Mouse (Mus musculus) forebrain, embryonic 15.5 days (tissue): ENCODE measurements around the gene Amh. TPM values are rescaled to one million over a fixed set of nuclear protein-coding genes. Genes with fewer than 3 reads are reported as not detected.
A peak's percentile ranks its signal among the peaks of the same experiment; 100 is the strongest.

ENCODE experiments used
- ATAC-seq: fragments of 200-750 bp; cut with Nextera tagmentation; replicated peaks from 2 replicates; pipeline ENCODE4 v1.8.0; 2017; ENCODE audit warnings: mild to moderate bottlenecking, moderate TSS enrichment, moderate library complexity
- H3K27ac ChIP-seq: fragments of 300-500 bp; sonication (generic); replicated peaks from 2 replicates; pipeline ENCODE4 v1.5.1; 2015; ENCODE audit warnings: mild to moderate bottlenecking, inconsistent platforms
- H3K27me3 ChIP-seq: fragments of 300-500 bp; sonication (generic); 2 replicates; pipeline ENCODE4 v1.6.1; 2015; ENCODE audit warnings: inconsistent platforms
- H3K36me3 ChIP-seq: fragments of 300-500 bp; sonication (generic); 2 replicates; pipeline ENCODE4 v1.6.1; 2015; ENCODE audit warnings: mild to moderate bottlenecking, inconsistent platforms
- H3K4me1 ChIP-seq: fragments of 300-500 bp; sonication (generic); 2 replicates; pipeline ENCODE4 v1.6.1; 2015; ENCODE audit warnings: inconsistent platforms
- H3K4me2 ChIP-seq: fragments of 300-500 bp; sonication (generic); replicated peaks from 2 replicates; pipeline ENCODE4 v1.6.1; 2015; ENCODE audit warnings: mild to moderate bottlenecking, inconsistent platforms
- H3K4me3 ChIP-seq: fragments of 300-500 bp; sonication (generic); 2 replicates; pipeline ENCODE4 v1.5.1; 2015; ENCODE audit warnings: mild to moderate bottlenecking, inconsistent platforms
- H3K9ac ChIP-seq: fragments of 300-500 bp; sonication (generic); replicated peaks from 2 replicates; pipeline ENCODE4 v1.6.1; 2015; ENCODE audit warnings: mild to moderate bottlenecking, inconsistent platforms
- H3K9me3 ChIP-seq: fragments of 300-500 bp; sonication (generic); 2 replicates; pipeline ENCODE4 v1.6.1; 2016; ENCODE audit warnings: inconsistent platforms
- WGBS: fragments of 180-500 bp; shearing (Covaris S2); methylation state at CpG from one replicate; pipeline ENCODE4 v1.1.7; 2015; ENCODE audit warnings: mixed read lengths; 5-methylcytosine and 5-hydroxymethylcytosine counted together
- polyA plus RNA-seq: library from polyadenylated mRNA; unstranded; fragments of >200 nt; fragmentation: Nextera tagmentation; extraction: Ambion mirVana; gene quantifications from 2 replicates; pipeline ENCODE4 v1.2.1, GENCODE M21; 2015

The Amh gene
- polyA plus RNA-seq, 1 experiment from 2014 or later: 0.10 TPM

DNA sequence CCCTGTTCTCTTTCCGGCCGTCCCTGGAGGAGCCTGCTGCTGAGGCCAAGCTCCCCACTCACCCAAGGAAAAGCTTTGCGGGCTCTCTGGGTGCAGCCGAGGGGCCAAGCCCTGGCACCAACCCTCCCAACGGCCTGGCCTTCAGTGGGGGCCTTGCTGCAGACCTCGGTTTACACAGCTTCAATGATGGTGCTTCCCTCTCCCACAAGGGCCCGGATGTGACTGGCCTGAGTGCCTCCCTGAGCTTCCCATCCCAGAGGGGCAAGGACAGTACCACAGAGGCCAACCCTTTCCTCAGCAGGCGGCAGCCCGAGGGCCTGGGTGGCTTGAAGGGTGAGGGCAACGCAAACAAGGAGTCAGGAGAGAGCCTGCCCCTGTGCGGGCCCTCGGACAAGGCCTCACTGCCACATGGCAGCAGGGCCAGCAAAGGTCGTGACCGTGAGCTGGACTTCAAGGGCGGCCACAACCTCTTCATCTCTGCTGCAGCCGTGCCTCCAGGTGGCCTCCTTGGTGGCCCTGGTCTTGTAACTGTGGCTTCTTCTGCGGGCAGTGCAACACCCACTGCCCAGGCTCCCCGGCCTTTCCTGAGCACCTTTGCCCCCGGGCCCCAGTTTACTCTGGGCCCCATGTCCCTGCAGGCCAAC, 14.2 kb upstream of the Amh start:
- no peaks in the 10 kb centered on the region for H3K27me3 ChIP-seq
- H3K9ac ChIP-seq: no peak overlapping the region
- no peak overlapping the region for H3K4me2 ChIP-seq
- H3K27ac ChIP-seq: no peak overlapping the region
- peaks cover 93% of the 10 kb centered on the region for H3K36me3 ChIP-seq
- H3K4me3 ChIP-seq: no peak overlapping the region
- H3K9me3 ChIP-seq: no peaks in the 10 kb centered on the region
- H3K4me1 ChIP-seq: peaks cover 2% of the 10 kb centered on the region; the same call in 1 of the 2 replicates
- 90% methylated on average over 19 of the region's 19 CpGs for WGBS
- ATAC-seq: no peak

DNA sequence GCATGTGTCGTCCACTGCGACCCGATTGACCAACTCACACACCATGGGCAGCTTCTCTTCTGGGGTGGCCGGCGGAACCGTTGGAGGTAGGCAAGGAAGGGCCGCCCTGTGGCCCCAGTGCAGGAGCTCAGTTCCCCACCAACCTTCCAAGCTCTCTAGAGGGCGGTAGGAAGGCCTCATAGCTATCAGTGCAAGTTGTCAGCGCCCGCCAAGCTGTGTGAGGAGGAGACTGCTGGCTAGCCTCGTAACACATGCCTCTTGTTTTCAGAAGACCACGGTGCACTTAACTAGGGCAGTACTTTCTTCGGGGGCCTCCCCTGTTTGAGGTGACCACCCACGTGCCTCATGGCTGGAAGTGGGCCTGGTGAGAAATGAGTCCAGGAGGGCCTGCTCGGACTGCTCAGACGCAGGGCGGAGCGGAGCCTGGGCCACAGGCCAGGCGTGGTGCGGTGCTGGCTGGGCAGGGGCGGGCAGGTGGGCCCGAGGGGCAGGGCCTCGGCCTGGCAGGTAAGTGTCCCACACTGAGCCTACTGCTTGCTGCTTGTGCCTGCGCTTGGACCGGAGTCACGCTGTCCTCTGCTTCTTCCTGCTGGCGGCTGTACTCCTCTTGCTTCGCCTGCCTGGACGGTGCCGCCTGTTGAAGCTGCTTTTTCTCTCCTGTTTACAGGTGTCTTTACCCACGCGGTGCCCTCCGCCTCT, 13.4 kb upstream of the Amh start:
- Histone ChIP-seq H3K27me3 (no peaks in the 10 kb centered on the region), H3K36me3 (peaks cover 93% of the 10 kb centered on the region), H3K4me3 (no peak overlapping the region), H3K4me2 (no peak overlapping the region), H3K4me1 (peaks cover 9% of the 10 kb centered on the region), H3K9me3 (no peaks in the 10 kb centered on the region), H3K27ac (0 out of 2 replicates have a peak overlapping the region, but pooled peaks have one; percentile 8), H3K9ac (no peak overlapping the region)
- 81% methylated on average over 33 of the region's 33 CpGs for WGBS
- ATAC-seq: no peak

DNA sequence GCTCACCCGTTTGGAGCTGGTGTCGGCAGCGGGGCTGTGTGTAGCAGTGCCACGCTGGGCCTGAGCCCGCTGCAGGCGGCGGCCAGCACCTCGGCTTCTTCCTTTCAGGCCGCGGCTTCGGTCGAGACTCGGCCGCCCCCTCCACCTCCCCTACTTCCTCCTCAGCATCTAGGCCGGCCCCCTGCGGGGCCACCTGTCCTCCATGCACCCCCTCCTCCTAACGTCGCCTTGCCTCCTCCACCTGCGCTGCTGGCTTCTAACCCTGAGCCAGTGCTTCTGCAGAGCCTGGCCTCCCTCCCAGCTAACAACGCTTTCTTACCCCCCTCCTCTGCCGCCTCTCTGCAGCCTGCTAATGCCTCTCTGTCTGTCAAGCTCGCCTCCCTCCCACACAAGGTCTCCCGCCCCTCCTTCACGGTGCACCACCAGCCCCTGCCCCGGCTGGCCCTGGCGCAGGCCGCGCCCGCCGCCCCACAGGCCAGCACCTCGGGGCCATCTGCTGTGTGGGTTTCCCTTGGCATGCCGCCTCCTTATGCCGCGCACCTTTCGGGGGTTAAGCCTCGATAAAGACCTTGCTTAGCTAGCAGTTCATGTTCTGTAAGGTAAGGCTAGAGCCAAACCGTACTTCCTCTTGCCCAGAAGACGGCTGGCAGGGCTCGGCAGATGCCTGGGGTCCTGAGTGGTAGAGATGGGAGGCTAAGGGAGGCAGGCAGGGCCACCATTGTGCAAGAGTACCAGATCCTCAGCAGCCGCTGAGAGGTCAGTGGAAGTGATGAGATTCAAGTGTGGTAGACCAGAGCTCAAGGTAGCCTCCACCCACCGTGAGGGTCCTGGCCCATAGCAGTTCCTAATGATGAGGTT, 12.6 kb upstream of the Amh start:
- Histone ChIP-seq H3K4me2 (no peak overlapping the region), H3K4me1 (peaks cover 17% of the 10 kb centered on the region), H3K36me3 (peaks cover 87% of the 10 kb centered on the region), H3K27ac (0 out of 2 replicates have a peak overlapping the region, but pooled peaks have one; percentile 8), H3K27me3 (no peaks in the 10 kb centered on the region), H3K9ac (no peak overlapping the region), H3K9me3 (no peaks in the 10 kb centered on the region), H3K4me3 (no peak overlapping the region)
- ATAC-seq: no peak; the same call in 1 of the 2 replicates
- WGBS: 71% methylated on average over 41 of the region's 41 CpGs

DNA sequence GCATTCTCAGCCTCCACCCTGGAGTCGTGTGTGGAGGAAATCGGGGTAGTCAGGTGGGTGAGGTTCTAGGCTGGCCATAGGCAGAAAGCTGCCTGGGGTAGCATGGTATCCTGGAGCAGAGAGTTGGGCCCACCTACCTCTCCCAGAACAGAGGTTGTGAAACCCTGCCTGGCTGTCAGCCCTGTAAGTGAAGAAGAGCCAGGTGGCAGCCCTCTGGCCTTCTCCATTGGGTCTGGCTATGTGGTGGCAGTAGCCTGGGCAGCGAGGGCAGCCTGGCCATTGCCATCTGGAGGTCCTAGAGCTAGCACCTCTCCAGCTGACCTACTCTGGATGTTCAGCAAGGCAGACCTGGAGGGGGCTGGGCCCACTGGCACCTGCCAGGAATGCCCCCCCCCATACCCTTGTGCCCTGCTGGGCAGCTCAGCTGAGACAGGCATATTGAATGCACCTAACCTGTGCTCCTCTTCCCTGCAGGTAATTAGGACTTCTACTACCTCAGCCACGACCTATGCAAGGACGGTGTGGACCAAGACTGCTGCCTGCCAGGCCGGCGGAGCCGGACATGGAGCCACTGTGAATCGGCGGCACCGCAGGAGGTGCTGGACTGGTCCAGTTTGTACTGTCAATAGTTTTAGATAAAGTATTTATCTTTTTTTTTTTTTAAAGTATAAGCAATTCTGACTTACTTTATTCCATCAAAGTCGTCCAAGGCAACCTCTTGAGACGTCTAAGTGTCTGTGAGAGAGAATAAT, 11.8 kb upstream of the Amh start:
- 91% methylated on average over 13 of the region's 13 CpGs for WGBS
- peaks cover 79% of the 10 kb centered on the region for H3K36me3 ChIP-seq
- ATAC-seq: no peak
- no peak overlapping the region for H3K27ac ChIP-seq
- peaks cover 18% of the 10 kb centered on the region for H3K4me1 ChIP-seq
- no peak overlapping the region for H3K9ac ChIP-seq
- H3K27me3 ChIP-seq: no peaks in the 10 kb centered on the region
- H3K9me3 ChIP-seq: no peaks in the 10 kb centered on the region
- no peak overlapping the region for H3K4me2 ChIP-seq
- H3K4me3 ChIP-seq: no peak overlapping the region

DNA sequence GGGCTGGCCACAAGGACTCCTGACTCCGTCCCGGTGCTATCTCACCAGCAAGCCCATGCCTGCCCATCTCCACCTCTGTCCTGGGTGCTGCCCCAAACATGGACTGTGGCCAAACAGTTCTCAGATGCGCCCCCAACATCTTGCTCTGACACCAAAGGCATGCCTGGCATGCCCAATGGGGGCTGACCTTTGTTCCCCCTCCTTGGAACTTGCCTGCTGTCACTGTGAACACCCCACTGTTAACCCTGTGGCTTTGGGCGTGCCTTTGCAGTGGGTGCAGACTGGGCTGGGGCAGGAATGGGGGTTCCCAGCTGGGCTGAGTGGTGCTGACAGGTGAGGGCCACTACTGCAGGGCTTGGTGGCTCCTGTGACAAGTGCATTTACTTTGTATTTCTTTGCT, 11.2 kb upstream of the Amh start:
- no peak overlapping the region for H3K4me3 ChIP-seq
- H3K36me3 ChIP-seq: peaks cover 73% of the 10 kb centered on the region
- WGBS: 90% methylated on average over 4 of the region's 4 CpGs
- H3K4me2 ChIP-seq: no peak overlapping the region
- no peak for ATAC-seq
- peaks cover 18% of the 10 kb centered on the region for H3K4me1 ChIP-seq
- H3K27me3 ChIP-seq: no peaks in the 10 kb centered on the region
- no peak overlapping the region for H3K9ac ChIP-seq
- H3K9me3 ChIP-seq: no peaks in the 10 kb centered on the region
- H3K27ac ChIP-seq: no peak overlapping the region

DNA sequence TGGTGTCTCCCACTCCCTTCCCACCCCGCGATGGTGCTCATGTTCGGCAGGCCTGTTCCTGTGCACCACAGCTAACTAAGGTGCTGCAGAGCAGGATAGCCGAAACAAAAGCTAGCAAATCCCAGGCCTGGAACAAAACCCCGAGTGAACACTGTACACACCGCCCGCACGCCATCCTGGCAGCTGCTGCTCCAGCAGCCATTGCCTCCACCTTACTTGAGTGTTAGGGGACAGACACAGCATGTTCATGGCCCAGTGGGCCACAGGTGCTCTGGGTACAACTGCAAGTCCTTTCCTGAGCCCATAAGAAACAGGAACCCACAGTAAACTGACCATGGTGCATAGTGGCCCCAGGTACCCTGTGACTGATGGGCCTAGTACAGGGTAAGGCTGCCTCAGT, 10.3 kb upstream of the Amh start:
- no peak for ATAC-seq
- Histone ChIP-seq H3K4me2 (no peak overlapping the region), H3K36me3 (peaks cover 64% of the 10 kb centered on the region), H3K9me3 (no peaks in the 10 kb centered on the region), H3K27me3 (no peaks in the 10 kb centered on the region), H3K4me1 (peaks cover 25% of the 10 kb centered on the region), H3K9ac (no peak overlapping the region), H3K4me3 (no peak overlapping the region), H3K27ac (no peak overlapping the region)
- 79% methylated on average over 8 of the region's 8 CpGs for WGBS

DNA sequence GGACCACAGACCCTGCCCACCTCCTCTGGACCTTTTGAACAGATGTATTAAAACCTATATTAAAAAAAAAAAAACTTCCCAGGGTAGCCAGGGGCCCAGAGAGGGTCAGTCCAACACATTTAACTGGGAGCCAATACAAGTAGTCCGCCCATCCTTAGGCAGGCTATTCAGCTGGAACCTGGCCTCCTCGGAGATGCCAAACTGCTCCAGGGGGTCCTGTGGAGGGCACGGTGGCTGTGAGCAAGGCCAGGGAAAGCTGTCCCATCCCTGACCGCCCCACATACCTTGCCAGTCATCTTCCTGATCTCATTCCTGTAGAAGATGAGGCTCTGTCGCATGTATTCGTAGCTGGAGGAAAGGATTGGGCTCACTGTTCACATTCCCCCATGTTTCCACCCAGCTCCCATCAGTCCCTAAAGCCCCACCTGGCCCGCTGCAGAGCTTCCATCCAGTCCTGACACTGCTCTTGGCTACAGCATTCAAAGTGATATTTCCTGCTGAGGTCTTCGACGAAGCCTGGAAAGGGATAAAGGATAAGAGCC, 8.7 kb upstream of the Amh start:
- H3K27ac ChIP-seq: no peak overlapping the region
- peak overlapping the region; percentile 99 for H3K9ac ChIP-seq
- 78% methylated on average over 9 of the region's 9 CpGs for WGBS
- H3K9me3 ChIP-seq: no peaks in the 10 kb centered on the region
- H3K4me2 ChIP-seq: peak overlapping the region; percentile 89
- ATAC-seq: no peak
- H3K4me3 ChIP-seq: peak overlapping the region; percentile 96; the same call in 1 of the 2 replicates
- H3K4me1 ChIP-seq: peaks cover 32% of the 10 kb centered on the region
- H3K27me3 ChIP-seq: no peaks in the 10 kb centered on the region
- peaks cover 50% of the 10 kb centered on the region for H3K36me3 ChIP-seq

DNA sequence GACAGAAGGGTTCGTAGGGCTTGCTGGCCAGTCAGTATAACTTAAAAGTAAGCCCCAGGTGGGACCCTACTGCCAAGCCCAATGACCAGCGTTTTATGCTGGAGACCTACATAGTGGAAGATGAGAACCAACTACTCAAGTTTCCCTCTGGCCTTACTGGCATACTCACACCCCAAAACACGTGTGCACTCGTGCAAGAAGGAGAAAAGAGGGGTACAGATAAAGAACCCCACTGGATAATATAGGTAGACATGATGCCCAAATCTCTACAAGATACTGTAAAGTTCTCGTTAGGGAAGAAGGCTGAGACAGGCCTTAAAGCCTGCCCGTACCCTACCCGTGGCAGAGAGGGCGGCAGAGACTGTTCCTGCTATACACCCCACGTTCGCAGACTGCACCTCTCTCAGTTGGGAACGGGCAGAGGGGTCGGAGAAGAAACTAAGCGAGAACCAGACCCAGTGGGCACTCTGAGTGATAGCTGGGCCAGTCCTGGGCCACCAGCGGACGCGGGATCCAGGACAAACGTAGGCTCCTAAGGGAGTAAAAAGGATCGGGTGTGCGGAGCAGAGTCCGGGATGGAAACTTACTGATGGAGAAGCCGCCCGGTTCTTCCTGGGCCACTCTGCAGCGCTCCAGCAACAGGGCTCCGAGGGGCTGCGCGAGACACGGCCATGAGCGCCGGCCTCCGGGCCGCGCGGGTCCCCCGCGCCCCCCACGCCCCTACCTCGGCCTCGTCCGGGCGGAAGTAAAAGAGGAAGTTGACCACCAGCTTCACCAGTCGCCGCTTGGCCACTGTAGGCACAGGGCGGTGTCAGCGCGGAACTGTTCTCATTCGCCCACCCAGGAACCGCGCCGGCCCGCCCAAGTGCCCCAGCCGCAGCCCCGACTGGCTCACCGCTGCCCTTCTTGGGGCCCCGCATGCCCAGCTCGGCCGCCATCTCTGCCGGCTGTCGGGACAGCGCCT, 7.6 kb upstream of the Amh start:
- Histone ChIP-seq H3K4me1 (peaks cover 32% of the 10 kb centered on the region), H3K9ac (peak overlapping the region; percentile 99), H3K4me2 (peak overlapping the region; percentile 89), H3K27me3 (no peaks in the 10 kb centered on the region), H3K27ac (peak overlapping the region; percentile 99), H3K9me3 (no peaks in the 10 kb centered on the region), H3K4me3 (peak overlapping the region; percentile 96), H3K36me3 (peaks cover 50% of the 10 kb centered on the region)
- WGBS: 2% methylated on average over 58 of the region's 59 CpGs
- ATAC-seq: peak; percentile 74

DNA sequence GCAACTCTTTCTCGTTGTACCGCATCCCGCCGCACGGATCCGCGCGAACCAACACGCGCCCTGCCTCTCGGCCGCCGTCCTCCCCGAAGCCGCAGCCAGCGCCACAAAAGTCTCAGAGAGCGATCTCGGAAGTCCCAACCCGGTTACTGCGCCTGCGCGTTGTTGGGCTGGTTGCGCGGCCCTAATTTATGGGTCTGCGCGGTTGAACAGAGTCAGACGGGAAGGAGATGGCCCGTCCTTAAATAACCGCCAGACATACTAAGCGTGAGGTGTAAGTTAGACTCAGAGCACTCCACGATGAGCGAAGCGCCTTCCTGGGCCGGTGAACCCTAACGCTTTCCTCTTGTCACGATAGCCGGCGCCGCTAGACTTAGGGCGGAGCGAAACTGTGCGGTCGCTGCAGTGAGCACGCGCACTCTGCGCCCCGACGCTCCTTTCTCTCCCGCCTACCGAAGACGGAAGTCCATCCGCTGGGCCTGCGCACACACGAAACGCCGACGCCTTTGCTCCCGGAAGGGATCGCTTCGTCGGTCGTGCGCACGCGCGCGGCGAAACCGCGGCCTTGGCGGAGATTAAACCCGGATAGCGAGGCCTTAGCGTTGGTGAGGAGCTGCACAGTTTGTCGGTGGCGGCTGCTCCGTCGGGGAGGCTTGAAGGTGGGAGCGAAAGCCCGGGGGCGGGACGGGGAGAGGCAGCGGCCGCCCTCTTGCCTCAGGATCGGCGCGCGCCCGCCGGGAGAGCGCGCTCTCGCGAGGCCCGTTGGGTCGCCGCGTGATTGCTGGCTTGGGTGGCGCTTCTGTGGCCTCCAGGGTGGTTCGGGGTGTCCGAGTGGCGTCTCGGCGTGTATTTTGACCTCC, 6.7 kb upstream of the Amh start, which contains the start of the genes Sf3a2 and Plekhj1:
Gene Sf3a2, plus strand, starts transcription at position 49 of the 857 bp plus-strand sequence.
Gene Plekhj1, minus strand, starts transcription at position 477 of the 857 bp plus-strand sequence.
- Histone ChIP-seq H3K4me2 (peak within 1 kb of the TSS; percentile 89), H3K9me3 (no peaks in the 10 kb centered on the region), H3K27ac (peak within 1 kb of the TSS; percentile 99), H3K36me3 (peaks cover 50% of the 10 kb centered on the region), H3K27me3 (no peaks in the 10 kb centered on the region), H3K4me1 (peaks cover 32% of the 10 kb centered on the region), H3K9ac (peak within 1 kb of the TSS; percentile 99), H3K4me3 (peak within 1 kb of the TSS; percentile 96)
- peak; percentile 95 for ATAC-seq
- WGBS: under 1% methylated on average over 104 of the region's 104 CpGs

DNA sequence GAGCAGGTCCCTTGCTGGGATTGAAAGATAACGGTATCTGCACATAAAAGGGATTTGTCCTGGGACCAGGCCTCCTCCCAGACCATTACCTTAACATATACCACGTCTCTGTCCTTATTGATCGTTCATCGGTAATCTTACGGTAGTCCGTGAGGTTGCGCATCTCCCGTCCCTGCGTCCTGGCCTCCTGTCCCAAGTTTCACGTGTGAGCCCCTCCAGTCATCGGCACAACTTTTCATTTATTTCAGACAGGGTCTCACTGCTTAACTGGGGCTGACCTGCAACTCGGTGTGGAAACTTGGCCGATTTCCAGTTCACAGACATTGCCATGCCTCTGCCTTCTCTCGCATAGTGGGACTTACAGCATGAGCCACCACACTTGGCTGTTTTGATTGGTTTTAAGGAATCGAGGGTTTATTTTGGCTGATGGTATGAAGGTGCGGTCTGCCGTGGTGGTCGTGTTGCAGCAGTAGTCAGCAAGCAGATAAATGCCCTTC, 5.9 kb upstream of the Amh start:
- Histone ChIP-seq H3K36me3 (peaks cover 52% of the 10 kb centered on the region), H3K4me3 (peak overlapping the region; percentile 96), H3K9ac (peak overlapping the region; percentile 99), H3K9me3 (no peaks in the 10 kb centered on the region), H3K27ac (peak overlapping the region; percentile 99), H3K27me3 (no peaks in the 10 kb centered on the region), H3K4me1 (peaks cover 32% of the 10 kb centered on the region), H3K4me2 (peak overlapping the region; percentile 89)
- ATAC-seq: no peak
- WGBS: 2% methylated on average over 18 of the region's 18 CpGs
